Mouse (Mus musculus) kidney, adult 18-20 months (tissue): ENCODE data around the gene Pyroxd2.
"Not testable (repeated sequence)": the region's sequence is repeated elsewhere in the genome, so short reads cannot be mapped to it uniquely, and the experiment has no call there.

Experiments
- DNase-seq: peaks from one replicate; pipeline ENCODE4 v3.0.0; 2021

The Pyroxd2 gene

GRCm38 (mm10) chr19:42752363-42752931 lies at the start of gene Pyroxd2:
Gene Pyroxd2, minus strand, starts transcription at chr19:42752775.
- peak; percentile 90 for DNase-seq

GRCm38 (mm10) chr19:42797866-42798265 lies 45.3 kb upstream of the Pyroxd2 start:
- DNase-seq: no peak

DNA sequence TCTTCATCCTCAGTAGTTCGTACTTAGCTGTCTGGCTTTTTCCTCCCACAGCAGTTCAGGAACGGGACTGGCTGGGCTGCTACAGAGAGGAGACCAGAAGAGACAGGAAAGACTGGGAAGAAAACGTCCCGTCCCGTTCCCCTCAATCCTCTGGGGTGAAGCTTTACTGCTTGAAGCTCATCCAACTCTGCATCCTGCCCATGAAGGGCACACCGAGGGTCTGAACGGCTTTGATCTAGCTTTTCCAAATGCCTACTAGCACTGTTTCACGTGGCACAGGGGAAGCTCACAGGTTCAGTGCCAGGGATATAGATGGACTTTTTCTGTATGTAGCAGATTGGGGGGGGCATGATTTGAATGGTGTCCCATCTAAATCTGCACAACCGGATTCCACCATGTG lies 43.2 kb upstream of the Pyroxd2 start:
- DNase-seq: no peak

DNA sequence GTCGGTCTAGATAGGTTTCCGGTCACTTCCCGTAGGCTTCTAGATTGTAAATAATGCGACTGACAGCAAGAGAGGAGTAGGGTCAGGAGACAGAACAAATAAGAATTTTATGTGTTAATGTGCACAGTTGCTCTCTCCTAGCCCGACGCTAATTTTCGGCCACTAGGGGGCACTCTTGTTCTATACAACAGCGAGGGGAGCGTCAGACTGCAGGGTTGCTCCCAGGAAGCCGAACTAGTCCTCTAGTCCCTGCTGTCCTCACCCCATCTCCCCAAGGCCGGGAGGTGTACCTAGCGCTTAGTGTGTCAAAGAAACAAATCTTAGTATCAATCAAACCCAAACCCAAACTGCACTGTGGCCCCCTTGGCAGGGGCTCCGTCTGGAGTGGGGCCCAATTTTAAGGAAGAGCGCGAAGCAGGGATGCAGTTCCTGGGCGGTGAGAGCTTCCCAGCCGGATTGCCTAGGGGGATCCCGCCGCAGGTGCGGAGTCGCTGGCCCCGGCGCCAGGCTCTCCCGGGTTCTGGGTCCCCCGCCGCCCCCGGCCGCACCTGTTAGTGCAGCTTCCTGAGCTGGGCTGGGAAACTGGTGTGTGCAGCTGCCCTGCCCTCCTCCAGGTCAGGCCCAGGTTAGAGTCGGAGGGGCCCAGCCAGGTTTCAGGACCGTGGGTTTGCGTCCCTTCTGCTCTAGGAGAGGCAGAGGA lies 42.5 kb upstream of the Pyroxd2 start:
- peak; percentile 82 for DNase-seq

GRCm38 (mm10) chr19:42788311-42788710 lies 35.7 kb upstream of the Pyroxd2 start:
- no peak for DNase-seq

- no peak for DNase-seq
Measured at GRCm38 (mm10) chr19:42785562-42786220, 33.1 kb upstream of the Pyroxd2 start.

DNA sequence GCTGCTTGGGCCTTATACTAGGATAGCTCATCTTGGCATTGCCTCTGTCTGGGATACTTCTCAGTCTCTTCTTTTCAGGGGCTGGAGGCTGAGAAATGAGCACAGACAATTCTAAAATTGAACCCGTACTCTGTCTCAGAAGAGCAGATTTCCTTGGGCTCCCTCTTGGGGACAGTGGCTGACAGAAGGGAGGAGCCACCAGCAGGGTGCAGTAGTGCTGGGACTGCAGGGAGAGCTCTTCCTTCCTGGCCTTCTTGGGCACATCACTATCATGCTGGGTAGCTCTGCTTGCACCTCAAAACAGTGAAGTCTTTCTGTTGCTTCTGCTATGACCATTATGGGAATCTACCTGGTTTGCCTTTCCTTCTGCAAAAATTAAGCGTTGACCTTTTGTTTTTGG lies 32.6 kb upstream of the Pyroxd2 start:
- DNase-seq: no peak

DNA sequence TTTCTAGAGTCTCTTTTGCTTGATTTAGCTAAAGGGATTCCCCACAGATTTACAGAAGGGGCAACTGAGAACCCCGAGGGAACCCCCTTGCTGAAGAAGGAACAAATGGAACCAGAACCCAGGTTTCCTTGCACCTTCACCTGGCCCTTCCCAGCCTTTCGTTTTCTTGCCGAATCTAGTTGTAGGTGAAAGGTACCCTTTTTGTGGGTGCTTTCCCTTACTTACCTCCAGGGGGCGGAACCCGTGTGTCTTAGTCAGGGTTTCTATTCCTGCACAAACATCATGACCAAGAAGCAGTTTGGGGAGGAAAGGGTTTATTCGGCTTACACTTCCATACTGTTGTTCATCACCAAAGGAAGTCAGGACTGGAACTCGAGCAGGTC lies 27.6 kb upstream of the Pyroxd2 start:
- not testable (repeated sequence) for DNase-seq

GRCm38 (mm10) chr19:42779531-42780155 lies 27.1 kb upstream of the Pyroxd2 start, which contains the start of gene Hps1:
Gene Hps1, minus strand, starts transcription at chr19:42779978.
- peak; percentile 87 for DNase-seq

- DNase-seq: peak; percentile 34
Measured at GRCm38 (mm10) chr19:42777801-42778200, 25.2 kb upstream of the Pyroxd2 start.

DNA sequence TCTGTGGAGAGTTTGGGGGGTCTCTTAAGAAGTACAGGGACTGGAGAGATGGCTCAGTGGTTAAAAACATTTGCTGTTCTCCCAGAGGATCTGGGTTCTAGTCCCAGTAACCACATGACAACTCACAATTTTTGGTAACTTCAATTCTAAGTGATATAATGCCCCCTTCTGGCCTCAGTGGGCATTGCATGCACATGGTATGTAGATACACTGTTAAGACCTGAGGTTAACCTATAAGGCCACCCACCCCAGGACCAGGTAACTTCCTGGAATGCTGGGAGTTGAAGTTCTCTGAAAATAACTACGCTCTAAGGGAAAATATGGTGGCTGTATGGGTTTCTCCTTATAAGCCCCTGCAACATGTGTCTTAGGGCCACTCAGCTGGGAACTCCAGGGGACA lies 24.2 kb upstream of the Pyroxd2 start:
- peak; percentile 57 for DNase-seq

DNA sequence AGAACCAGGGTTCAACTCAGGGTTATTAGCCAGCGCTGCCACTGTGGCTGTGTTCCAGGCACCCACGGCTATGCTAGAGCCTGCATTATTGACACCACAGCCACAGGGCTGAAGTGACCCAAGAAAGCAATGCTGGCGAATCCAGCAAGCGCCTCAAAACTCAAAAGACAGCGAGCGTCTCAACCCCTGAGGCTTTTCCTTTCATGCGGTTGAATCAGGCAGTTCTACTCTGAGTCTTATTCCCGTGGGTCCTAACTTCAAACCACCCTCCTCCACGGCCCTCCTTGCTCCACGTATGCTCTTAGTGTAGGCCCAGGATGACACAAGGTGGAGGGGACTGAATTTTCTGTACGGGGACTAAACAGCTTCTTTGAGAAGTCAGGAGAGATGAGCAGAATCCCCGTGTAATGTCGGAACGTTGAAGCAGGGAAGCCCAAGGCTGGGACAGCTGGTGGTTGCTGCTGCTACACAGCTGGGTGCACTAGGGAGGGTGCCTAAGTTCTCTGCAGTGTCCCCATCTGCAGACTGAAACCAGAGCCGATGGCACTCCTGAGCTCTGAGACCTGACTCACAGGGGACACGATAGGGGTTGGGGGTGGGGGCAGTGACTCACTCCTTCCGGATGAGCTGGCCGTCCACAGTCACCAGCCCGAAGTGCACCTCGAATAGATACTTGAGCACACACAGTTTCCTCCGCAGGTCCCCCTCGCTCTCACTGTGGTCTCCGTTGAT lies 17.7 kb upstream of the Pyroxd2 start:
- DNase-seq: no peak

DNA sequence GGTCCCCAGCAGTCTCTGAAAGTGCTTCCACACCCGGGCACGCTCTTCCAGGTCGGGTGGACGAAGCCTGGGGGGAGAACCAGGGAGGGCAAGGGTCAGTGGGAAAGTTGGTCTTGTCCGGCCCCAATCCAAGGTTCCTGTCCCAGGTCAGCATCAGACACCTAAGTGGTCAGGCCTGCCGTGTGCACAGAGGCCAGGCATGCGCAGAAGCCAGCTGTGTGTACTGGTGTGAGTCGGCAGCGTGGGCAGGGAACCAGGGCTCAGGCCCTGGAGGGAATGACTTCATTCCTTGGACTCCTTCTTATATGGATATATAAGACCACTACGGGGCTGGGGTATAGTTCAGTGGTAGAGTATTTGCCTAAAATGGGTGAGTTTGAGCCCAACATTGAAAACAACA lies 17.1 kb upstream of the Pyroxd2 start:
- peak; percentile 30 for DNase-seq

DNA sequence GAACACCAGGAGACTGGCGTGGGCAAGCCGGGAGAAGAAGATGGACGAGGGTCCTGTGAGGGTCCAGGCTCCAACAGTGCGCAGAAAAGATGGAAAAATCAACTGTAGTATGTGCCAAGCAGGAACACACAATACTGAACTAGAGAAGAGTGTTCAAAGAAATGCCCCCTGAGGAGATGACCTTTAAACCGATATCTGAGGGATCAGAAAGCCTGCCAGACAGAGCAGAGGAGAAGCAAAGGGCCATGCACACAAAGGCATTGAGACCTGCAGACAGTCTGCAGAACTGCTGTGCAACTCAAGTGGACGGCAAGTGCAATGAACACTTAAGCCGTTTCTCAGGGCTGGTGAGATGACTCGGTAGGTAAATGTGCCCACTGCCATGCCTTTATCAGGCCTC lies 14.8 kb upstream of the Pyroxd2 start:
- no peak for DNase-seq

- DNase-seq: no peak
Measured at GRCm38 (mm10) chr19:42764398-42764797, 11.8 kb upstream of the Pyroxd2 start.

GRCm38 (mm10) chr19:42756671-42757070 lies 4.1 kb upstream of the Pyroxd2 start:
- no peak for DNase-seq

DNA sequence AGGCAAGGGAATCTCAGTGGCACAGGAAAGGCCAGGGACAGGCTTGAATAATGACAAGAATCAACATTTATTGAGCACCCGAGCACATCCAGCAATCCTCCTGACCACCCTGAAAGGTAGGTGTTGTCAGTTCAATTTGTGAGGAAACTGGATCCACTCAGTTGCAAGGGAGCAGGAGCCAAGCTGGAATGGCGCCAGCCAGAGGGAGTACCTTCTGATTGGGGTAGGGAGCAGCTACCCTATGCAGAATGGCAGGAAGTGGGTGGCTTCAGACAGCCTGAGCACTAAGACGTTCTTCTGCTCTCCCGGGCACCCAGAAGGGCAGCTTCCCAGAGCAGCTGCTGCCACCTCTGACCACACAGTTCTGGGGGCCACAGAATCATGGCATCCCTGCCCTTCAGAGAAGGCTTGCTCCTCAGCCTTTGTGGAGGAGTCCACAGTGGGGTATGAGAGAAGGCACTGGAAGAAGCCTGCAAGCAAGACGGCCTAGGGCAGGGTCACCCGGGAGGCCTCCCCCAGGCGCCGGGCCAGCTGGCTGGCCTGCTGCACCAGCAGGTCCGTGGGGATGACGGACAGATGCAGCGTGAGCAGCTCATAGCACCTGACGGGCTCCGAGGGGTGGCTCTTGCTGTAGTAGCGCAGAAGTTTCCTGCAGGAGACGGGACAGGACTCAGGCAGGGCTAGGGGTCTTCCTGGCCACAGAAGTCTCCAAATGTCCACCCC lies 2.7 kb upstream of the Pyroxd2 start:
- DNase-seq: peak; percentile 69

GRCm38 (mm10) chr19:42753141-42753917 lies 754 bp upstream of the Pyroxd2 start:
- DNase-seq: peak; percentile 86

GRCm38 (mm10) chr19:42750196-42750595 lies 2.4 kb downstream of the Pyroxd2 start:
- peak; percentile 32 for DNase-seq

DNA sequence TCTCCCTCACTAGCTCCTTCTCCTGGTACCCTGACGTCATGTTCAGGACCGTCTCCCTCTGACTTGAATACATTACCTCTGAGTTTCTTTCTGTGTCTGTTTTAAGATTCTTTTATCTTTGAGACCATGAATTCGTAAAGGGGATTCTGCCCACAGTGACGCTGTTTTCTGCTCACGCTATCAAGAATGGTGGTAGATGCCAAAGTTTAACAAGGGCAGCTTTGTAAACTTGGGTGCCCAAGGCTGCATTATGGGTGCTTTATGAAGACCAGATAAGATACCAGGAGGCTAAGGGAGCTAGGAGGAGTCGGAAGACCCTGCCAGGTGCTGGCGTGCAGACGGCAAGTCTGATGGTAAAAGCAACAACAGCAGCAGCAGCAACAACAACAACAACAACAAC lies 5.9 kb downstream of the Pyroxd2 start:
- DNase-seq: no peak

DNA sequence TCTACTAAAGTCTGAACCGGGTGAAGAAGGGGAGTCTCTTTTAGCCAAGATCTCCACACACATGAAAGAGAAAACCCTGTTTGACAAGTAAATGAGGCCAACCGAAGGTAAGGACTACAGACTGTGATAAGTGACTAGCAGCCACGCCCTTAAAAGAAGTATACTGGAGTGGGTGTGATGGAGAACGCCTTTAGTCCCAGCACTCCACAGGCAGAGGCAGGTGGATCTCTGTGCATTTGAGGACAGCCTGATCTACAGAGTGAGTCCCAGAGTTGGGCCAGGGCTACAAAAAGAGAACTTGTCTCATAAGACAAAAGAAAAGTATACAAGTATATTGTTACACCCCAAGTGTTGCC lies 6.7 kb downstream of the Pyroxd2 start:
- no peak for DNase-seq
